Mouse (Mus musculus): ENCODE measurements around the gene Kpna1. TPM values are rescaled to one million over a fixed set of nuclear protein-coding genes. Genes with fewer than 3 reads are reported as not detected.
"Not testable (repeated sequence)": the region's sequence is repeated elsewhere in the genome, so short reads cannot be mapped to it uniquely, and the experiment has no call there.

Gene Kpna1
- polyA plus RNA-seq, 1 experiment from 2014 or later: 40.4 TPM

- WGBS: 0% methylated on average over 22 of the region's 54 CpGs
- peak overlapping the region; percentile 79 for H3K4me3 ChIP-seq (ENCODE audit: low read depth, low read length)
- peak overlapping the region; percentile 99 for H3K27ac ChIP-seq (replicated peaks; ENCODE audit: low read depth, low read length)
- peak overlapping the region; percentile 95 for H3K9ac ChIP-seq (ENCODE audit: low read depth, low read length)
- DNase-seq (ENCODE audit: low spot score): peak; percentile 96
- H3K36me3 ChIP-seq (ENCODE audit: control insufficient read depth, insufficient read depth, low read length): no peaks in the 10 kb centered on the region
- H3K4me1 ChIP-seq (ENCODE audit: control insufficient read depth, insufficient read depth, low read length): peaks cover 7% of the 10 kb centered on the region
- H3K9me3 ChIP-seq (ENCODE audit: control insufficient read depth, low read length): no peaks in the 10 kb centered on the region
- ATAC-seq (ENCODE audit: low read depth): peak; percentile 96
- peak overlapping the region; percentile 74 for H3K4me2 ChIP-seq (ENCODE audit: low read depth, low read length)
- H3K27me3 ChIP-seq (replicated peaks; ENCODE audit: control insufficient read depth, insufficient read depth, low read length): no peaks in the 10 kb centered on the region
These were observed 4.5 kb downstream of the Kpna1 start for GRCm38 (mm10) chr16:35982902-35983516.

GRCm38 (mm10) chr16:35983517-35984101 is 5.1 kb downstream of the Kpna1 start:
- H3K4me1 ChIP-seq (ENCODE audit: control insufficient read depth, insufficient read depth, low read length): peaks cover 7% of the 10 kb centered on the region
- no peaks in the 10 kb centered on the region for H3K27me3 ChIP-seq (replicated peaks; ENCODE audit: control insufficient read depth, insufficient read depth, low read length)
- DNase-seq (ENCODE audit: low spot score): peak; percentile 85
- H3K36me3 ChIP-seq (ENCODE audit: control insufficient read depth, insufficient read depth, low read length): no peaks in the 10 kb centered on the region
- ATAC-seq (ENCODE audit: low read depth): peak; percentile 70
- H3K4me2 ChIP-seq (ENCODE audit: low read depth, low read length): peak overlapping the region; percentile 74
- H3K27ac ChIP-seq (replicated peaks; ENCODE audit: low read depth, low read length): peak overlapping the region; percentile 99
- 0% methylated on average over 18 of the region's 86 CpGs for WGBS
- H3K9ac ChIP-seq (ENCODE audit: low read depth, low read length): peak overlapping the region; percentile 95
- peak overlapping the region; percentile 79 for H3K4me3 ChIP-seq (ENCODE audit: low read depth, low read length)
- H3K9me3 ChIP-seq (ENCODE audit: control insufficient read depth, low read length): no peaks in the 10 kb centered on the region

- DNase-seq (ENCODE audit: low spot score): no peak
- H3K9ac ChIP-seq (ENCODE audit: low read depth, low read length): 0 out of 2 replicates have a peak overlapping the region, but pooled peaks have one; percentile 95
- H3K36me3 ChIP-seq (ENCODE audit: control insufficient read depth, insufficient read depth, low read length): peaks cover 3% of the 10 kb centered on the region; the same call in 1 of the 2 replicates
- H3K4me2 ChIP-seq (ENCODE audit: low read depth, low read length): peak overlapping the region; percentile 74
- H3K4me1 ChIP-seq (ENCODE audit: control insufficient read depth, insufficient read depth, low read length): peaks cover 7% of the 10 kb centered on the region
- H3K27ac ChIP-seq (replicated peaks; ENCODE audit: low read depth, low read length): no peak overlapping the region
- no peaks in the 10 kb centered on the region for H3K9me3 ChIP-seq (ENCODE audit: control insufficient read depth, low read length)
- WGBS: 71% methylated on average over 3 of the region's 3 CpGs
- peak overlapping the region; percentile 79 for H3K4me3 ChIP-seq (ENCODE audit: low read depth, low read length)
- no peak for ATAC-seq (ENCODE audit: low read depth)
- no peaks in the 10 kb centered on the region for H3K27me3 ChIP-seq (replicated peaks; ENCODE audit: control insufficient read depth, insufficient read depth, low read length)
These were observed 5.9 kb downstream of the Kpna1 start for GRCm38 (mm10) chr16:35984471-35984870.

DNA sequence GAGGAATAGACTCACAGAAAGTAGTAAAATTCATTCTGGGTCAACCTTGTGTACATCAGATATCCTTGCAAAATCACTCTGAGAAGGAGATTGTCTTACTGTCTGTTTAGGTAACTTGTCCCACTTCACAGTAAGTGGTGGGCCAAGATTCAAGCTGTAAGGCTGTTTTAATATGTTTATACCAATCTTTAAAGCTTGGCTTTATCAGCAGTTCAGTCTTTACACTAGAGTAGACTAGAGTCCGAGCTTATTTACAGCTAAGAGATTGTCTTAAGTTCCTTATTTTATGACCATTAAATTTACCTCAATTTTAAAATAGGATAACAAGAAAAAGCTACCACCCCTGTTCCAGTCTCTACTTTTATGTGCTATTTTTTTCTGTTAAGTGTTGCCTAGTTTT is 9.4 kb downstream of the Kpna1 start:
- Histone ChIP-seq H3K27ac (replicated peaks; ENCODE audit: low read depth, low read length) (no peak overlapping the region), H3K4me3 (ENCODE audit: low read depth, low read length) (no peak overlapping the region), H3K9ac (ENCODE audit: low read depth, low read length) (no peak overlapping the region), H3K9me3 (ENCODE audit: control insufficient read depth, low read length) (no peaks in the 10 kb centered on the region), H3K4me1 (ENCODE audit: control insufficient read depth, insufficient read depth, low read length) (peaks cover 7% of the 10 kb centered on the region), H3K4me2 (ENCODE audit: low read depth, low read length) (no peak overlapping the region), H3K36me3 (ENCODE audit: control insufficient read depth, insufficient read depth, low read length) (peaks cover 5% of the 10 kb centered on the region; the same call in 1 of the 2 replicates), H3K27me3 (replicated peaks; ENCODE audit: control insufficient read depth, insufficient read depth, low read length) (no peaks in the 10 kb centered on the region)
- no peak for ATAC-seq (ENCODE audit: low read depth)
- 92% methylated on average over 1 of the region's 1 CpGs for WGBS
- DNase-seq (ENCODE audit: low spot score): no peak

- H3K4me2 ChIP-seq (ENCODE audit: low read depth, low read length): no peak overlapping the region
- WGBS: 68% methylated on average over 1 of the region's 1 CpGs
- no peak overlapping the region for H3K9ac ChIP-seq (ENCODE audit: low read depth, low read length)
- peaks cover 5% of the 10 kb centered on the region; the same call in 1 of the 2 replicates for H3K36me3 ChIP-seq (ENCODE audit: control insufficient read depth, insufficient read depth, low read length)
- ATAC-seq (ENCODE audit: low read depth): no peak
- H3K27ac ChIP-seq (replicated peaks; ENCODE audit: low read depth, low read length): no peak overlapping the region
- DNase-seq (ENCODE audit: low spot score): no peak
- H3K27me3 ChIP-seq (replicated peaks; ENCODE audit: control insufficient read depth, insufficient read depth, low read length): no peaks in the 10 kb centered on the region
- no peak overlapping the region for H3K4me3 ChIP-seq (ENCODE audit: low read depth, low read length)
- H3K4me1 ChIP-seq (ENCODE audit: control insufficient read depth, insufficient read depth, low read length): no peaks in the 10 kb centered on the region
- no peaks in the 10 kb centered on the region for H3K9me3 ChIP-seq (ENCODE audit: control insufficient read depth, low read length)
These were observed 13.8 kb downstream of the Kpna1 start for GRCm38 (mm10) chr16:35992391-35992790.

- H3K36me3 ChIP-seq (ENCODE audit: control insufficient read depth, insufficient read depth, low read length): peaks cover 5% of the 10 kb centered on the region; the same call in 1 of the 2 replicates
- no peaks in the 10 kb centered on the region for H3K9me3 ChIP-seq (ENCODE audit: control insufficient read depth, low read length)
- H3K4me3 ChIP-seq (ENCODE audit: low read depth, low read length): no peak overlapping the region
- no peak for ATAC-seq (ENCODE audit: low read depth)
- no peaks in the 10 kb centered on the region for H3K27me3 ChIP-seq (replicated peaks; ENCODE audit: control insufficient read depth, insufficient read depth, low read length)
- no peak overlapping the region for H3K27ac ChIP-seq (replicated peaks; ENCODE audit: low read depth, low read length)
- 86% methylated on average over 3 of the region's 3 CpGs for WGBS
- DNase-seq (ENCODE audit: low spot score): no peak
- no peaks in the 10 kb centered on the region for H3K4me1 ChIP-seq (ENCODE audit: control insufficient read depth, insufficient read depth, low read length)
- no peak overlapping the region for H3K4me2 ChIP-seq (ENCODE audit: low read depth, low read length)
- H3K9ac ChIP-seq (ENCODE audit: low read depth, low read length): no peak overlapping the region
These were observed 14.8 kb downstream of the Kpna1 start for GRCm38 (mm10) chr16:35993316-35993715.

GRCm38 (mm10) chr16:35998852-35999251 is 20.3 kb downstream of the Kpna1 start:
- H3K9me3 ChIP-seq (ENCODE audit: control insufficient read depth, low read length); ATAC-seq (ENCODE audit: low read depth); H3K4me2 ChIP-seq (ENCODE audit: low read depth, low read length); H3K4me3 ChIP-seq (ENCODE audit: low read depth, low read length); DNase-seq (ENCODE audit: low spot score); H3K4me1 ChIP-seq (ENCODE audit: control insufficient read depth, insufficient read depth, low read length); H3K27ac ChIP-seq (replicated peaks; ENCODE audit: low read depth, low read length); H3K9ac ChIP-seq (ENCODE audit: low read depth, low read length); H3K27me3 ChIP-seq (replicated peaks; ENCODE audit: control insufficient read depth, insufficient read depth, low read length): not testable (repeated sequence)
- H3K36me3 ChIP-seq (ENCODE audit: control insufficient read depth, insufficient read depth, low read length): peaks cover 24% of the 10 kb centered on the region
- 96% methylated on average over 4 of the region's 4 CpGs for WGBS

- Histone ChIP-seq H3K4me3 (ENCODE audit: low read depth, low read length) (no peak overlapping the region), H3K27ac (replicated peaks; ENCODE audit: low read depth, low read length) (no peak overlapping the region), H3K4me2 (ENCODE audit: low read depth, low read length) (no peak overlapping the region), H3K4me1 (ENCODE audit: control insufficient read depth, insufficient read depth, low read length) (no peaks in the 10 kb centered on the region), H3K9ac (ENCODE audit: low read depth, low read length) (no peak overlapping the region), H3K27me3 (replicated peaks; ENCODE audit: control insufficient read depth, insufficient read depth, low read length) (no peaks in the 10 kb centered on the region), H3K36me3 (ENCODE audit: control insufficient read depth, insufficient read depth, low read length) (peaks cover 27% of the 10 kb centered on the region), H3K9me3 (ENCODE audit: control insufficient read depth, low read length) (no peaks in the 10 kb centered on the region)
- 87% methylated on average over 3 of the region's 3 CpGs for WGBS
- ATAC-seq (ENCODE audit: low read depth) (no peak), DNase-seq (ENCODE audit: low spot score) (no peak)
These were observed 29.8 kb downstream of the Kpna1 start for GRCm38 (mm10) chr16:36008396-36008795.

DNA sequence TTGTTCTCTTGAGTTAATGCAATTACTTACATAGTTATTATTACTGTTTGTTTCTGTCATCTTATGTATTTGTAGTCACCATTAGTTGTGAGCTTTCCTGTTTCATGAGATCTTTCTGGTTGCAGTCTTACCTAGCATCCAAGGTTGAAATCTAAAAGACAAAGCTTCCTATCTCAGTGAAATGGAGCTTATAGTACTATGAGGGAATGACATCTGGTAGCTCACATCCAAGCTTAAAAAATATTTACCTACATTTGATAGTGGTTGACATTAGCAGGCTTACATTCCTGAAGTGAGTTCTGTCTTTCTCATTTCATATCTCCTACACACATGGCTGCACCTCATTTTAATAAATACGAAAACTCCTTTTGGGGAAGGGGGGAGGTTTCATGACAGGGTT is 37.8 kb downstream of the Kpna1 start:
- H3K9ac ChIP-seq (ENCODE audit: low read depth, low read length): no peak overlapping the region
- H3K4me3 ChIP-seq (ENCODE audit: low read depth, low read length): no peak overlapping the region
- H3K9me3 ChIP-seq (ENCODE audit: control insufficient read depth, low read length): no peaks in the 10 kb centered on the region
- ATAC-seq (ENCODE audit: low read depth) (no peak), DNase-seq (ENCODE audit: low spot score) (no peak)
- H3K36me3 ChIP-seq (ENCODE audit: control insufficient read depth, insufficient read depth, low read length): peaks cover 53% of the 10 kb centered on the region
- no peaks in the 10 kb centered on the region for H3K27me3 ChIP-seq (replicated peaks; ENCODE audit: control insufficient read depth, insufficient read depth, low read length)
- H3K4me2 ChIP-seq (ENCODE audit: low read depth, low read length): no peak overlapping the region
- no peak overlapping the region for H3K27ac ChIP-seq (replicated peaks; ENCODE audit: low read depth, low read length)
- 100% methylated on average over 1 of the region's 1 CpGs for WGBS
- no peaks in the 10 kb centered on the region for H3K4me1 ChIP-seq (ENCODE audit: control insufficient read depth, insufficient read depth, low read length)
